Mouse (Mus musculus) mouse trophoblast stem cell (cell line): Measurements from ENCODE around the gene Oasl2.
"Not testable (repeated sequence)": the region's sequence is repeated elsewhere in the genome, so short reads cannot be mapped to it uniquely, and the experiment has no call there.

ENCODE experiments used
- in situ Hi-C, 2 experiments: fragments of 300-500 bp; cut with MseI, MboI; formaldehyde crosslinking; loops; 2 replicates in 1 of 2; 3 replicates in 1 of 2; pipeline ENCODE4 v1.15.1; 2025

Oasl2 gene

DNA sequence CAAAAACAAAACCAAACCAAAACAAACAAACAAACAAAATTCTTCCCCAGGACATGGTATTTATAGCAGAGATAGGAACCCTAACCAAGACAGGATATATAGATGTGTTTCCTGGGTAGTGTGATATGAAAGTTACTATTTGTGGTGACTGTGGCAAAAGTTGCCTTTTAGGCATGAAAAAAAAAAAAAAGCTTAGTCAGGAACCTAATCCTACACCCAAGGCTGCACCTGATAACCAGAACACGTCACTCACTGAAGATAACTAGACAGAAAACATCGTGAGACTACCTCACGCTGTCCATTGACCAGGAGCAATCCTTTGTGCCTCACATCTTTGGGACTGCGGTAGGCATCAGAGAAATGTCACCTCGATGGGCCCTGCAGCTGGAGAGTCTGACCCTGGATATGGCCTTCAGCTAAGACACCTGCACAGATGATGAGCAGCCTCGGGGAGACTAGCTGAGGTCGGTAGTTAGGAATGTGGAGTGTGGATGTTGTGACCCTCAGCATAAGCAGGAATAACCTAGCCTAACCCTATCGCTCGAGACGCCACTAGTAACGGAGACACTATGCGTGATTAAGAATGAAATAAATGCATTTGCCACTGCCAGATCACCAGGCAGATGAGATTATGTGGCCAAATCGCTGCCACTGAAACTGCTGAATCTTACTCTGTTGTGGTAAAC is at the start of gene Oasl2:
TSS of gene Oasl2 (plus strand) at position 249 of the 686 bp plus-strand sequence.
- in situ Hi-C loops = no loop called here

DNA sequence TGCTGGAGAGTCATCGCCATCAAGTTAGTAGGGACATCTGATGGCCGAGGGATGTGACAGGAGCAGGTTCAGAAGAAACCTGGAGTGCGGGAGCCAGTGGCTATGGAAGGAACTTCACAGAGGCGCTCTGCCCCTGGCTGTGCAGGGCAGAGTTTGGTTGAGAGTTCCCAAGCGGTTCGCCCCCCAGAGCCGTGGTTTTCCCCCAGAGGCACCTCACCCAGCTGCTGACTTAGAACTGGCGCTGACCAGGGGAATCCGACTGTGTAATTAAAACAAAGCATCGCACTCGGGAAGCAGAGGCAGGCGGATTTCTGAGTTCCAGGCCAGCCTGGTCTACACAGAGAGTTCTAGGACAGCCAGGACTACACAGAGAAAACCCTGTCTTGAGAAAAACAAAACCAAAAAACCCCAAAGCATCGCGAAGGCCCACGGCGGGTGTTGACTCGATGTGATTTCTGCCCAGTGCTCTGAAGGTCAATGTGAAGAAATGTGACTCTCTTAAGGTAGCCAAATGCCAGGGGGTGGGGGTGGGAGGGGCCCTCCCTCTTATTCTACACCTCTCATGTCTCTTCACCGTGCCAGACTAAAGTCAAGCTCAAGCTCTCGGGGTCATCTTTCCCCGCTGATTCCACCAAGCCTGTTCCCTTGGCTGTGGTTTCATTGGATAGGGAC is 45.0 kb upstream of the Oasl2 start:
- in situ Hi-C loops = no loop called here

DNA sequence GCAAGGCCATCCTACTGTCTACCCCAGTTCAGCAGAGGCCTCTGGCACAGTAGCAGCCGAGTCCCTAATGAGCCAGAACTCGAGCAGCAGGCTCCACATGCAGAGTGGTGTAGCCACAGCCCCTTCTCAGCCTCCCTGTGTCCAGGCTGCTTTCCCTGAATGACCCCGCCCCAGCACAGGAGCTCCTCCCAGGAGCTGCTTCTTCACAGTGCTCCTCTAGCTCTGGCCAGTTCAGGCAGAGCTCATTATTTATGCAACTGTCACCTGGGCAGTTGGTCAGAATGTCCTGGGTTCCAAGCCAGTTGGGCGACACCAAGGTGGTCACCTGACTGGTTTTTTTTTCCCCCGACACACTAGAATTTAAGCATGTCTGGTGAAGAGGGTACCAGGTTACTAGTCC is 43.4 kb upstream of the Oasl2 start, which contains the start of gene 4930519G04Rik:
TSS of gene 4930519G04Rik (plus strand) at position 301 of the 400 bp plus-strand sequence.
- in situ Hi-C loops = not testable (repeated sequence)

DNA sequence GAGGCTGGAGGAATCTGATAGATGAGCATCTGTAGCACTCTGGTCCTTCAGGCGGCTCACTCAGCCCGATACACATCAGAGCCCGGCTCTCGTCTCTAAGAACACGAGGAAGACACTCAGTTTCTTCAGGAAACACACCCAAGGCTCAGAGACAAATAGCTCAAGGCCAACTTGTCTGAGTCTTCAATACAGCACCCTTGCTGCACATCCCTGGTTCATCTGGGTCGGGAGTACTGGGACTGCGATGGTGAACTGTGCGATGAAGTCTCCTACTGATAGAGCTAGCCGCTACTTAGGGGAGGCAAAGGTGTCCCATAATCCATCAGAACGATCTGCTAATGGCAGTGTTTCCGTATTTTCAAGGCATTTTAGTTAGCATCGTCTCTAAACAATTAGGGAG is 38.2 kb upstream of the Oasl2 start, which contains the start of gene Gm9936:
TSS of gene Gm9936 (minus strand) at position 101 of the 400 bp plus-strand sequence.
- in situ Hi-C loops = no loop called here

DNA sequence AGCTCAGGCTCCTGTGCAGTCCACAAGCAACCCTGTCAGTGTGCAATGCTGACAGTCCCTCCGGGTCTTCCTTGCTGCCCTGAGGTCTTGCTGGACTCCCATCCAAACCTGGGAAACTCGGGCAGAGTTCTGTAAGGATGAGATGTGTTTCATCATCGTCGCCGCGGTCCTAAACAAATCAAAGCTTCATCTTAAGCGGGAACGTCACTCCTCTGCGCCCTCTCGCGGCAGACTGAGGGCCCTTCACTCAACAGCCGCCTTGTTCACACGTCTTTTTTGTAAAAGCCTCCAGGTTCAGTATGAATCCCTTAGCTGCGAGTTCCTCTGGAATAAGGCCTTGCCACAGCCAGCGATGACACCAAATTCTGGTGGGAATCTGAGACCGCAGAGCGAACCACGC is 37.5 kb upstream of the Oasl2 start:
- in situ Hi-C loops = no loop called here

DNA sequence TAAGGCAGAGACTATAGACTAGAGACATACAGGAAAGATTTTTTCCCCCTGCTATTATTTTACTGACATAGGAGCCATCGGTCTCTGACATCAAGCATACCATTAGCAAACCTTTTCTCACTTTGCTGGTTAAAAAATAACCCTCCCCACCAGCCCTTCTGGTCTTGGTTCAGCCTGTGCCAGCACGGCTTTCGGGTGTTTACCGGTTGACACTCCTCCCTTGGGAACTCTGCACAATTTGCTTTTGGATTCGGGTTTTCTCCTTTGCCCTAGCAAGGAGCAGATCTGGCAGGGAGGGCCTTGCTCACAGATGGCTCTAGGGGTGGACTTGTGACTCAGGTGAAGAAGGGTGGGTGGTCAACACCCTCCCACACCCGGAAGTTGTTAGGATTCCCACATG is 35.0 kb upstream of the Oasl2 start:
- in situ Hi-C loops = no loop called here

DNA sequence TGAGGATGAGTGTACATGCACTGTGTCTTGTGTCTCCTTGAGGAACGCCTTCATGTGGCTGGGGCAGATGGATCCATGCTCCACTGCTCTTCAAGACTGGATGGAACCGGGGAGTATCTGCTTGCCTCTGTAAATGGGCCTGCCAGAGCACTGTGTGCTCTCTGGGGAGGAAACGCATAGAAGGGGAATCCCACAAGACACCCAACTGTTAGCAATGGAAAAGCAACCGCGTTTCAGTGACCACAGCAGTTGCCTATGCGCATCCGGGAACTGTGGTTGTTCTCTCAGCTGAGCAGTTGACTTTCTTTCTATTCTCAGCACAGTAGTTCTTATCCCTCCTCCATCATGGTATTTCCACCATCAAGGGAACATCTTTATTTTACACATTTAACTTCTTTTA is 31.9 kb upstream of the Oasl2 start:
- in situ Hi-C loops = no loop called here

DNA sequence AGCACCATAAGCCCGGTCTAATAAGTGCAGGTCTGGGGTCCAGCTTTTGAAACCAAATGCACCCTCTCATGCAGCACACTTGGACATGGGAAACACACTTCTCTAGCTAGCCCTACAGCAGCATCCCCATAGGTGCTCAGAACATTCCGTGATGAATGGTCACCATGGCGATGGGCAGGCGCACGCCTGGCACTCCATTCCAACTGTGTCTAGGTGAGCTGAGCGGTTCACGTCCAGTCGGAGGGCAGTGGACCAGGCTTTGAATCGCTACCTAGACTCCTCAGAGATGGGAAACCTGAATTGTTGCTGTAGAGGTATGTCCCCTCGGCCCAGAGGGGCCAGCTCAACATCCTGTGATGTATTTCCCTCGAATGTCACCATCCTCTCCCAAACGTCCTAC is 31.5 kb upstream of the Oasl2 start:
- in situ Hi-C loops = no loop called here

DNA sequence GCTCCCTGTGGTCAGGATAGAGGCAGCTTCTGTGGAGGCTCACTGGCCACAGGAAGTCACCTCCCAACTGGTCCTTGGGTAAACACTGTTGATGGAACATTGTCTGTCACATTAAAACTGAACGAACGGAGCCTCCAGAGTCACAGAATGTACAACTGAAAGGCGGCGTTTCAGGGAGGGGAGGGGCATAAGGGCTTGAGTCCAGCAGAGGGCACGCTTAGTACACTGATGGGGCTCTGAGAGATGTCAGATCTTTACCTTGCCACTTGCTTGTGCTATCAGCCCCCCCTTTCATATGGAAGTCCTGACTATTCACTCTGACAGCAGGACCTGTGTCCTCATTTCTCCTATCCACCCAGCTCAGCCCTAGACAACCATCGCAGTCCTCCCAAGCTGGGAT is 20.9 kb upstream of the Oasl2 start:
- in situ Hi-C loops = no loop called here

DNA sequence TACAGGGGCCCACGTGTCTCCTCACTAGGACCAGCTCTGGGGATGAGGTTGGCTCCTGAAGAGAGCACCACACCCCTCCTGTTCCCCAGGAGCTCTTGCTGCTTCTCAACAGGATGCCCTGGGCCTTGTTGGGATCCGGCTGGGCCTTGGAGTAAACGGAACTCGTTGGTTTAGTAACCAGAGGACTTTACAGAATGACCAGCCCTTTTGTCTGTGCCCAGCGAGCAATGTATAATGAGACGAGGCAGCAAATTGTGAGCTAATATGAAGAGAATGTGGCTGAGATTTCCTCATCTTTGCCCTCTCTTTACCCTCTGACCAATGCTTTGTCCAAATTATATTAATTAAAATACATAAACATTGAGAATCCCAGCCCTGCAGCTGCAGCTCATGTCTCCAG is 20.4 kb upstream of the Oasl2 start:
- in situ Hi-C loops = no loop called here

DNA sequence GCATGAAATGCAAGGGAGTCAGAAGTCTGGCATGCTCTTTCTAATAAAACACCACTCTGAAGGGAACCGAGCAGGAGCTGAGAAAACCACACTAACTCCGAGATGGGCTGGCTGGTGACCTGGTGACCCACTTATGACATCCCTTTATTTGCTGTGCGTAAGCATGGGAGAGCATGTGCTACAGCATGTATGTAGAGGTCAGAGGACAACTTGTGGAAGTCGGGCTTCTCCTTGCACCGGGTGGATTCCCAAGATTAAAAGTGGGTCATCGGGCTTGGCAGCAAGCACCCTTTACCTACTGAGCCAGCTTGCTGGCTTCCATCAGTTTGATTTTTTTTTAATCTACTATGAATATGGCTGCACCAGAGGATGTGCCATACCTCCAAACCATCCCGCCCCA is 19.2 kb upstream of the Oasl2 start:
- in situ Hi-C loops = no loop called here

DNA sequence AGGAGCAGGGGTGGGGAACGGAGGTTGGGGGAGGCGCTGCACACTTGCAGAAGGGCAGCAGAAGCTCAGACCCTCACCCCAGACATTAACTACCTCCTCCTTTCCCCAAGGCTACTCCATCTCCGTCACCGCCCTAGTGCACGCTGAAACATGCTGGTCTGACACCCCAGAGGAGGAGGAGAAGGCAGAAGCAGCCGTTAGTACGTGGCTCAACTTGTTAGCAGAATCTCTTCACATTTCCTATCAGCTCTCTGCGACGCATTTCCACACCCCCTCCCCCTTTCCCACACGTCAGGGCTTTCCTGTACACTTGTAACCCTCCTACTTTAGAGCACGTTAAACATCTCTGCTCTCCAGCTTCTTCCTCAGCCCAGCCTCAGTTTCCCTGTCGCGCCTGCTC is 17.3 kb upstream of the Oasl2 start:
- in situ Hi-C loops = no loop called here

DNA sequence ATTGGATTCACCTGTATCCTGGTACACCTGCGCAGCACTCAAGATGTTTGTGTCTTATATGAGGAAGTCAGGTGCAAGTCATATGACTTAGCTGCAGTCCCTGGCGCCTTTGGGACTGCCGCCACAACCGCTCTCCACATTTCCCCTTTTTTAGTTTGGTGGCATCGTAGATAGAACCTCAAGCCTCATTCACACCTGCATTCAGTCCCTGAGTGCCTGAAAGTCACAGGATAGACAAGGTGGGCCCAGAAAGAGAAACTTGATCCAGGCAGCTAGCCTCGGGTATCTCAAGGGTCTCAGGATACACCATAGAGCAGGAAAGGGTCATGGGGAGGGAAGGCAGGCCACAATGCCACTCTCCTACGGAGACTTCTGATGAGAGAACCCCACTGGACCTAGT is 14.4 kb upstream of the Oasl2 start:
- in situ Hi-C loops = not testable (repeated sequence)

DNA sequence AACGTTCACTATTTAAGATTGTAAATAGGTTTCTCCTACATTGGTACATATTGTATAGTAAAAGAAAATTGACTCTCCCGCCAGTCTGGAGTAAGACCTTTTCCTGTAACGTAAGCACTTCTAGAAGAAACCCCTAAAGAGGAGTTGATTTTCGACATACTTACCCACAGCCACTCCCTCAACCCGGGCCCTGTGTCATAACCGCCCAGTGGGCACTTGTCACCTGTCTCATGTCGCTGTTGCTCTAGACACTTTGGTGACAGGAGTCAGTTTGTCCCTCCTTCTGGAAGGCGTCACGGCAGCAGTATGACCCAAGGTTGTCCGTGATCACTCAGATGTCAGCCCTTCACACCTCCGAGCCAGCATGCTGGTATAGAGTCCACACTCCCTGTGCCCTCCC is 13.7 kb upstream of the Oasl2 start:
- in situ Hi-C loops = no loop called here

DNA sequence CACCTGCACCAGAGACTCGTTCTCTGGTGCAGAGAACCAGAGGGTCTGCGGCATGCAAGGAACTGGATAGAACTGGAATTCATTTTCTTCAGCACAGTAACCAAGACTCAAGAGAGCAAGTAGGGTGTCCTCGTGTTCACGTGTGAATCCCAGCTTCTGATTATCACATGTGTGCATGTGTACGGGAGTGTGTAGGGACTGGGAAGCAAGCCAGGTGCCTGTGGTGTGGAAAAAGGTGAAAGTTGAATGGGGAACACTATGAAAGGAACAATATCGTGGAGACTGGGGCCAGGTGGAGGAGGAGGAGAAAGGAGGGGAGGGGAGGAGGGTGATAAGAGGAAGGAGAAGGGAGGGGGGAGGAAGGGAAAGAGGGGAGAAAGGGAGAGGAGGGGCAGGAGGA is 9.9 kb upstream of the Oasl2 start:
- in situ Hi-C loops = no loop called here

DNA sequence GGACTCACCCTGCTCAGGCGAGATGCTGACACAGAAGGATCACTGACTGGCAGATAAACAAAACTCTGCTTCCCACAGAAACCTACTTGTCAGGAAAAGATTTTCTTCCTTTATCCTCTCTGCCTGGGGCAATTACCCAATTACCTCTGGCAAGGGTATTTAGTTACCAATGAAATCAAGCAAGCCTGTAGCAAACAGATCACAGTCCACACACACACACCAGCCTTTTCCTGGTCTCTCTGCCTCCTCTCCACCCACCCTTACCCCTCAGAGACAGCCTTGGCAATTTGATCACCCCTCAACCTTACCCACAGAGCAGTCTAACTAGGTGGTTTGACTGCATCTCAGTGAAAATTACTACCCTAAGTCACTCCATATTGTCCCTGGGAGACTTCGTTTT is 7.7 kb upstream of the Oasl2 start:
- in situ Hi-C loops = no loop called here

DNA sequence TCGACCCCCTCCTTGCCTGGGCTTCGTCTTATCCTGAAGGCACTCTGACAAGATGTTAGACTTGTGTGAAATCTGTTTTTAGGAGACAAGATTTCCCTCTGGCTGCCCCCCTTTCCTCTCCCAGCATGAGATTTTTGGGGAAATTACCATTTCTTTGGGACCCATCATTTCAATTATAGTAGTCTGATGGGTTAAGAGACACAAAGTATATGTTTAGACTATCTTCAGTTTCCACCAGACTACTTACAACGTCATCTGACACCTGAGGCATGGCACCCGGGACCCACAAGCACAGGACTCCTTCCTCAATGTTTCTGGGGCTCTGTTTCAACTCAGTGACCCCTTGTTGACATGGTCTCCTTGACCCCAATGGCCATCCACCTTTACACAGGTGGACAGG is 1.2 kb upstream of the Oasl2 start:
- in situ Hi-C loops = no loop called here

DNA sequence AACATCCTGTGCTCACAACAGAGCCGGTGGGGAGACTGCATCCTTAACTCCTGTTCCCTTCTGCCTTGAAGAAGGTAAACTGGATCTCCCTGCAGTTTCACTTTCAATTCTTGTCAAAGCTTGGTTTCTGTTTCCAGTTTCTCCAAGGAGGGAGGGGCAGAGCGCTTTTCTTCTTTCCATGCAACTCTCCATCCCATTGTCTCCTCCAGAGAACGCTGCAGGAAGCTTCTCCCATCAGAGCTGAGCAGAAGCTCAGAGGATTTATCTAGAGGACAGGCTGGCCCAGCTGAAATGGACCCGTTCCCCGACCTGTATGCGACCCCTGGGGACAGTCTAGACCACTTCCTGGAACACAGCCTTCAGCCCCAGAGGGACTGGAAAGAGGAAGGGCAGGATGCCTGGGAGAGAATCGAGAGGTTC is 648 bp downstream of the Oasl2 start:
- in situ Hi-C loops = no loop called here

DNA sequence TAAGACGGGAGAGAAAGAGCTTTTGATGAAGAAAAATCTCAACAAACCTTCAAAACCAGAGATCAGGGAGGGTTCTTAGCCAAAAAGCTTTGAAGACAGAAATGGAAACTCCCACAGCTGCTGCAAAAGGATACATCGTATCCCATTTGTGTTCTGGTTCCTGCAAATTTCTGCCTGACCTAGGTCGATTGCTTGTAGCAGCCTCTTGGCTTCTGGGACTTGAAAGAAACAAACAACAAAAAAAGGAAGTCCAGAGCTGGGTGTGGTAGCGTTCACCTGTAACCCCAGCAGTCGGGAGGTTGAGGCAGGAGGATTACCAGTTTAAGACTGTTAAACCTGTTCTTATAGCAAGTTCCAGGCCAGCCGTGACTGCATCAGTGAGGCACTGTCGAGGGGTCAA is 2.1 kb downstream of the Oasl2 start:
- in situ Hi-C loops = no loop called here

DNA sequence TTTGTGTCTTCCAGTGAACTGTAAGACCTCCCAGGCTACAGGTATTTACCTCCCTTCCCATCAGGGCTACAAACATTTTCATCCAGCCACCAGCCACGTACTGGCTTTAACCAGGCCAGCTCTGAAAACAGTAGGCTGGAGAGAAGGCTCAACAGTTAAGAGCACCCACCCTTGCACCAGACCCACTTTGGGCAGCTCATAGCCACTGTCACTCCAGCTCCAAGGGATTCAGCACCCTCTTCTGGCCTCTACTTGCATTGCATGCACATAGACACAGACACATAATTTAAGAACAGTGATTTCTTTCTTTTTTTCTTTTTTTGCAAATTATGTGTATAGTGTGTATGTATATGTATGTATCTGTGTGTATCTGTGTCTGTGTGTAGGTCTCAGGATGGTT is 5.7 kb downstream of the Oasl2 start:
- in situ Hi-C loops = no loop called here

DNA sequence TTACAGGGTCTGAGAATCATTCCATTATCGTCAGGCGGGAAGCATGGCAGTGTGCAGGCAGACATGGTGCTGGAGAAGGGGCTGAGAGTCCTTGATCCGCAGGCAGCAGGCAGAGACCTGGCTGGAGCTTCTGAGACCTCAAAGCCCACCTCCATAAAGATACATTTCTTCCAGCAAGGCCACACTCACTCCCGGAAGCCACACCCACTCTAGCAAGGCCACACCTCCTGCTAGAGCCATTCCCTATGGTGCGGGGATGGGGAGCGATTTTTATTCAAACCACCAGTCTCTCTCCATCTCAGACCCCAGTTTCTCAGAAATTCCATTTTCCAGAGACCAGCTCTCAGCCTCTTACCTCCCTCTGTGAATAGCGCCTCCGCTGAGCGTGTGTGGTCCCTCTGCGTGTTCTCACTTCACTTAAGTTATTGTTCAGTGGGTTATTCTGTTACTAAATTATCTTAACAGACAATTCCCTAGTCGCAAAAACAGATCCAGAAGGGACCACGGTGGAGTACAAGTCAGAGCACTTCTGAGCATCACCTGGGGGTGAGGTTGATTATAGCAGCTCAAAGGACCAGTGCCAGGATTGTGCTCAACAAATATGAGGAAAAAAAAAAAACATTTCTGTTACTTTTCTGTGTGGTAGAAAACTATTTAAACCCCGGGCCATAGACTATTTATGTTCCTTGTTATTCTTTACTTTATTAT is 12.0 kb downstream of the Oasl2 start:
- in situ Hi-C loops = no loop called here

DNA sequence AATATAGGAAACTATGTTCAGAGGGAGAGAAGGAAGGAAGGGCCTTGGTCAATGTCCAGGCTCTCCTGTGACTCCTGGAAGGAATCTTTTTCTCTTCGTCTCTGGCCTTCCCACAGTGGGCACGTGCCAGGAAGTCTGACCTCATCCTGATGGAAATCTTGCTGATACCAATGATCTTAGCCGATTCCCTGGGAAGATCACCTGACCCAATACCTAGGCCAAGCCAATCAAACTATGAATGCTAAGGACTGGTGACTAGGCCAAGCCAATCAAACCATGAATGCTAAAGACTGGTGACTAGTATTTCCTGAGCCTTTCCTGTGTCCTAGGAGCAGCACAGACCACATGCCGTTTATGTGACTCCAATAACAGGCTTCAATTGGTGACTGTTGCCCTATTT is 16.9 kb downstream of the Oasl2 start:
- in situ Hi-C loops = no loop called here

DNA sequence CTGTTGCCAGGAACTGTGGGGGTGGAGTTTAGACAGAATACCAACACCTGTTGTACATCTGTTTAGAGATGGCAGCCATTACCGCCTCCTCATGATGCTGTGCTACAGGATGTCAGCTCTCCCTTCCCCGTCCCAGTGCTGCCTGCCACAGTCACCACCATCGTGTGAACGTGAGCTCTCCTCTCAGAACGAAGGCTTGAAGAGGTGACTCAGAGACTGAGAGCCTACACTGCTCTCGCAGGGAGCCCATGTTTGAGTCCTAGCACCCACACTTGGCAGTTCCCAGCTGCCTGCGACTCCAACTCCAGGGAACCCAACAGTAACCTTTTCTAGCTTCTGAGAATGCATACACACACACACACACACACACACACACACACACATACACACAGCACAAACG is 18.1 kb downstream of the Oasl2 start:
- in situ Hi-C loops = no loop called here
